Mouse (Mus musculus): ENCODE measurements at regions not wholly inside any gene's neighbourhood (a gene's known extent, or its start where the extent isn't known, plus 50 kb on each side); places are given as distances from the start of the nearest gene placed in this dataset.

DNA sequence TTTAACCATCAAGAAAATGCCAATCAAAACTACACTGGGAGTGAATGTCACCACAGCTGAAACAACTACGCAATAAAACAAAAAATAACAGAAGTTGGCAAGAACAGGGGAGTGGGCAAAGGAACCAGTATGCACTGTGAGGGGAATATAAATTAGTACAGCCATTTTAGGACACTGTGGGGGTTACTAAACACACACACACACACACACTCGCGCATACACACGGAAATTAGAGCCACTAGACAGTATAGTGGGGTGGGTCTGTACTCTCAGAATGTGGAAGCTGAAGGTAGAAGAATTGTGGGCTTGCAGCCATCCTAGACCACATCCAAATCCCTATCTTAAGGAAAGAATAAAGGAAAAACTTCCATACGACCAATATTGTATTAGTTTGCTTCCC is 87.4 kb downstream of the Erv3 start:
- TF ChIP-seq EP300 (IDR thresholded peaks at IDR 0.05; ENCODE audit: low read depth): no peak
- no peak for TF ChIP-seq CTCF (IDR thresholded peaks at IDR 0.05; ENCODE audit: low read depth)
